Mouse (Mus musculus): ENCODE measurements around the gene Lpp. TPM values are rescaled to one million over a fixed set of nuclear protein-coding genes. Genes with fewer than 3 reads are reported as not detected.

Lpp gene
- total and polyA plus RNA-seq, 2 experiments from 2014 or later, result 7.9 to 15.9 TPM

DNA sequence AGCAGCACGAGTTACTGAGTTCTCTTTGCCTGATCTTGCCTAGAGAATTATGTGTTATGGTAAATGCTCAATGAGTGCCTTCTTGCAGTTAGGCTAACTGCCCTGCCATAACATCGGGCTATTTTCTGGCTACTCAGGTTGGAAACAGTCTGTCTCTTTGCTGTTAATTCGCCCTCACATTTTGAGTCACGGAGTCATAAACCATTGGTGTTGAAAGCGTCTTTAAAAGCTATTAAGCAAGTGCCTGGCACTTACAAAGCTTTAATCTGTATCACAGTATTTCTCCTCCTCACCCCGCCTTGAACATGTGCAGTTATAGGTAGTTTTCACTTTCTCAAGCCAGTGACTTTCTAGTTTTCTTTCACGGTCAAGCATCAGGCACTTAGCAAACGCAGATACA, 250.8 kb downstream of the Lpp start:
- no peak for TF ChIP-seq CTCF (IDR thresholded peaks at IDR 0.05)
- H3K4me1 ChIP-seq (ENCODE audit: insufficient read depth, low read length), result no peaks in the 10 kb centered on the region
- H3K4me3 ChIP-seq (ENCODE audit: low read depth, low read length), result no peak overlapping the region
- 85% methylated on average over 8 of the region's 8 CpGs for WGBS
- DNase-seq (ENCODE audit: low spot score) (no peak), ATAC-seq (ENCODE audit: low FRiP score) (no peak)
- H3K4me2 ChIP-seq (ENCODE audit: low read depth, low read length, poor library complexity, severe bottlenecking), result no peak overlapping the region
- H3K9ac ChIP-seq (replicated peaks; ENCODE audit: low read length, poor library complexity, severe bottlenecking), result no peak overlapping the region
- H3K27me3 ChIP-seq (ENCODE audit: insufficient read depth, low read length), result 0 out of 2 replicates have a peak, but pooled peaks cover 4% of the 10 kb centered on the region
- no peaks in the 10 kb centered on the region for H3K36me3 ChIP-seq (ENCODE audit: insufficient read depth, low read length)
- H3K27ac ChIP-seq (ENCODE audit: low read depth, low read length), result no peak overlapping the region
- no peaks in the 10 kb centered on the region for H3K9me3 ChIP-seq (ENCODE audit: low read length)

DNA sequence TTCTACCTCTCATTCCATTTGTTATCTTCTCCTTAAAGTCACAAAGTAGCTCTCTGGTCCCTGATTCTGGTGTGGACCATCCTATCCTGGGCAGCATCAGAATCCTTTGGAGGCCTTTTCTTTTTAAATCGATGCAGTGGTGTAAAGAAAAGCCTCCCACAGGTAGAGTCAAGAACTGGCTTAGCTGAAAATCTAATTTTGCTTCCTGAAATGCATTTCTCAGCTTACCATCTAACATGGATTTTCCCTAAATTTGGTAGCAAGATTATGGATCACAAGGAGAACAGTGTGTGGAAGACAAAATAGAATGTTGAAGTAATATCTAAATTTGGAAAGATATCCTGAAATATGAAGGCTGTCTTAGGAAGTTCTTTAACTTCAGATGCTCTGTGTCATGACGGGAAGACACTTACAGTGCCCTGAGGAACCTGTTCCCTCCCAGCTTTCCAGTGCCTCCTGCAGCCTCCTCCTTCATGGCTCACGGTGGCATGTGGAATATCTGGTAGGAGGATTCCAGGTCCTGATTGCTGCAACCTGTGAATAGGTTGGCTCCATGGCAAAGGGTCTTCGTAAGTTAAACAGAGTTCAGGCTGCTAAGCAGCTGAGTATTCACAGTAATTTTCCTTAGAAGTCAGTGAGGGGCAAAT, 251.6 kb downstream of the Lpp start:
- no peak for DNase-seq (ENCODE audit: low spot score)
- WGBS, result 88% methylated on average over 4 of the region's 4 CpGs
- TF ChIP-seq CTCF (IDR thresholded peaks at IDR 0.05), result no peak
- Histone ChIP-seq H3K36me3 (ENCODE audit: insufficient read depth, low read length) (no peaks in the 10 kb centered on the region), H3K4me1 (ENCODE audit: insufficient read depth, low read length) (no peaks in the 10 kb centered on the region), H3K9ac (replicated peaks; ENCODE audit: low read length, poor library complexity, severe bottlenecking) (no peak overlapping the region), H3K27ac (ENCODE audit: low read depth, low read length) (no peak overlapping the region), H3K9me3 (ENCODE audit: low read length) (no peaks in the 10 kb centered on the region), H3K4me3 (ENCODE audit: low read depth, low read length) (no peak overlapping the region), H3K27me3 (ENCODE audit: insufficient read depth, low read length) (0 out of 2 replicates have a peak, but pooled peaks cover 4% of the 10 kb centered on the region), H3K4me2 (ENCODE audit: low read depth, low read length, poor library complexity, severe bottlenecking) (no peak overlapping the region)
- ATAC-seq (ENCODE audit: low FRiP score), result no peak

DNA sequence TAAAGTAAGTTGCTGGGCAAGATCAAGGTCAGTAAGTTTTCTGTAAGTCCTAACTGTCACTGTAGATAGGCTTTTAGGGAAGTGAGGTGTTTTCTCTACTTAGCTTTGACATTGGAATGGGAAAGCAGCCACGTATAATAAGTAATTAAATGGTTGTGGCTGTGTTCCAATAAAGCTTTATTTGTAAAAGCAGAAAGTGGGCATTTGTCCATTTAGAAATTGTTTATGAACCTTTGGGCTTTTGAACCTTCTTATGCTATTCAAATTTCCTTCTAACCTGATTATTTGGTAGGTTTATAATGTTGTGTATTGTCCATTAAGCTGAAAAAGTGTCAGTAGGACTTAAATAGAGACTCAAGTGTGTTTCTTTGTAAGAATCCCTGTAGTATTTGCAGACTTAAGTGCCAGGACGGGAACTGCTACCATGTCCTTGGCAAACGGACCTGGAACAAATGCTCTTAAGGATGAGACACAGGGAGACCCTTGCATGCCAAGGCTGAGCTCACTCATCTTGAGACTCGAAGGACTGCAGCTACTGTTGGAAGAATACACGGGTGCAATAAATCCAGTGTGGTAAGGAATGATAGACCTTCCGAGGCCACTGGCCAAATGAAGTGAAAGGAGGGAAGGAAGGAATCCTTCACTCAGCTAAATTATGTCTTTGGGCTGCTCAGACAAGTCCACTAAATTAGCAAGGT, 252.7 kb downstream of the Lpp start:
- H3K4me2 ChIP-seq (ENCODE audit: low read depth, low read length, poor library complexity, severe bottlenecking), result no peak overlapping the region
- H3K9me3 ChIP-seq (ENCODE audit: low read length), result no peaks in the 10 kb centered on the region
- no peaks in the 10 kb centered on the region for H3K4me1 ChIP-seq (ENCODE audit: insufficient read depth, low read length)
- ATAC-seq (ENCODE audit: low FRiP score), result no peak
- no peak overlapping the region for H3K9ac ChIP-seq (replicated peaks; ENCODE audit: low read length, poor library complexity, severe bottlenecking)
- no peak overlapping the region for H3K4me3 ChIP-seq (ENCODE audit: low read depth, low read length)
- no peak overlapping the region for H3K27ac ChIP-seq (ENCODE audit: low read depth, low read length)
- TF ChIP-seq CTCF (IDR thresholded peaks at IDR 0.05), result no peak
- 74% methylated on average over 6 of the region's 6 CpGs for WGBS
- no peaks in the 10 kb centered on the region for H3K36me3 ChIP-seq (ENCODE audit: insufficient read depth, low read length)
- DNase-seq (ENCODE audit: low spot score), result no peak
- H3K27me3 ChIP-seq (ENCODE audit: insufficient read depth, low read length), result 0 out of 2 replicates have a peak, but pooled peaks cover 4% of the 10 kb centered on the region

DNA sequence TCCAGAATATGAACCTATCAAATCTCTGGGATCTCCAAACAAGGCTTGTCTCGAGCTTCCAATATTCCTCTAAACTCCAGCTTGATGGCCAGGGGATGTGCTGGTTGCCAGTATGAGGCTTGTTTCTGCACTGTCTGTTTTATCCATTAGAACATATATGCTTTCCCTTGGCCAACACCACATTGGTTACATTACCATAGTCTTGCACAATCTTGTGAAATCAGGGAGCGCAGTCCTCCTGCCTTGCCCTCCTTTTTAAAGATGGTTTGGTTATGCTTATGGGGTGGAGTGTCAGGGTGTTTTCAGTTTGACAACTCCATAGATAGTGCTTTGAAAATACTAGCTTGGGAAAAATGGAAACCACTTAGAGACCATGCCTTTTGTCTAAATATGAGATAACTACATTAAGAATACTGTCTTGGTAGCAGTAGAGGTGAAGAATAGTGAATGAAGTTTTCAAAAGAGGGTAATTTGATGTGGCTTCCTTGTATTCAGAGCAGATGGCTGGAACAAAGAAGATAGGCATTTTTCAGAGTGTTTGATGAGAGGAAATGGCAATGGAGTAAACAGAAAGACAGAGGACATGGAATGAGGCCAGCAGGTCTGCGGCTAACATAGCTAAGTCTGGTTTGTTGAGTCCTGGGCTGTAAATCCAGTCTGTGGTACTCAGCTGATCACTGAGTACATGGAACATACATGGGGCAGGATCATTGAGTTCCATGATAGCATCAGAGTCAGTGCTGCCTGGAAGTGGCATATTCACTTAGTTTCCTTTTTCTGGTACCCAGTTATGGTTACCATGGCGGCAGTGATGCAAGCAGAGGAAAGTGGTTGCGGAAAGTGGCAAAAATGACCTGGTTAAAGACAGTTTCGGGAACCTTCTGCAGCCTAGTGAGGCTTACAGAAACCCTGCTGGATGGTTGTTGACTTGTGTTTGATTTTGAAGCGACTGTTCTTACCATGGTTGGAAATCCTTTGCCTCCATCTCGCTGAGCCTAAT, 258.6 kb downstream of the Lpp start:
- ATAC-seq (ENCODE audit: low FRiP score) (no peak), DNase-seq (ENCODE audit: low spot score) (no peak)
- Histone ChIP-seq H3K36me3 (ENCODE audit: insufficient read depth, low read length) (no peaks in the 10 kb centered on the region), H3K27me3 (ENCODE audit: insufficient read depth, low read length) (0 out of 2 replicates have a peak, but pooled peaks cover 4% of the 10 kb centered on the region), H3K9me3 (ENCODE audit: low read length) (no peaks in the 10 kb centered on the region), H3K4me3 (ENCODE audit: low read depth, low read length) (no peak overlapping the region), H3K4me2 (ENCODE audit: low read depth, low read length, poor library complexity, severe bottlenecking) (no peak overlapping the region), H3K27ac (ENCODE audit: low read depth, low read length) (no peak overlapping the region), H3K9ac (replicated peaks; ENCODE audit: low read length, poor library complexity, severe bottlenecking) (no peak overlapping the region), H3K4me1 (ENCODE audit: insufficient read depth, low read length) (no peaks in the 10 kb centered on the region)
- 88% methylated on average over 8 of the region's 8 CpGs for whole genome bisulfite sequencing
- no peak for TF ChIP-seq CTCF (IDR thresholded peaks at IDR 0.05)

DNA sequence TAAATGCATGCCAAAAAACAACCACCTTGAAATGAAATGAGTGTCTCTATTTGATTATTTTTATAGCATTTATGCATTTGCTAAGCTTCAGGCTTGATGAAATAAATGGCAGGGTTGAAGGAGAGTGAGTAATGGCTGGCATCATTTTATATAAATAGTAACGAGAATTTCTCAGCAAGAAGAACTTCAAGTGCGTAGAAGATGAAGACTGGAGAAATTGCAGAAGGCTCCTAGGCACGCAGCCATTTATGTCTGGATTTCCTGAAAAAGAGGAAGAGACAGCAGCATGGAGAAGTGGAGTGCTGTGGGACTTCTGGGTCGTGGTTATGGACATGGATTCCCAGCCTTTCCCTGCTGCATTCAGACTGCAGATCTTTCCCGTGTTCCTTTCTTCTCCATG, 259.7 kb downstream of the Lpp start:
- Histone ChIP-seq H3K36me3 (ENCODE audit: insufficient read depth, low read length) (no peaks in the 10 kb centered on the region), H3K4me1 (ENCODE audit: insufficient read depth, low read length) (no peaks in the 10 kb centered on the region), H3K27me3 (ENCODE audit: insufficient read depth, low read length) (no peaks in the 10 kb centered on the region), H3K27ac (ENCODE audit: low read depth, low read length) (no peak overlapping the region), H3K4me3 (ENCODE audit: low read depth, low read length) (no peak overlapping the region), H3K9me3 (ENCODE audit: low read length) (no peaks in the 10 kb centered on the region), H3K4me2 (ENCODE audit: low read depth, low read length, poor library complexity, severe bottlenecking) (no peak overlapping the region), H3K9ac (replicated peaks; ENCODE audit: low read length, poor library complexity, severe bottlenecking) (no peak overlapping the region)
- no peak for TF ChIP-seq CTCF (IDR thresholded peaks at IDR 0.05)
- ATAC-seq (ENCODE audit: low FRiP score), result no peak
- DNase-seq (ENCODE audit: low spot score), result no peak
- WGBS, result 69% methylated on average over 5 of the region's 5 CpGs
